Mouse (Mus musculus) embryonic facial prominence, embryonic 14.5 days (tissue): ENCODE data around the gene Iqschfp. TPM values are rescaled to one million over a fixed set of nuclear protein-coding genes. Genes with fewer than 3 reads are reported as not detected.

Experiments used
- ATAC-seq: fragments of 200-750 bp; cut with Nextera tagmentation; 2 replicates; pipeline ENCODE4 v1.8.0; 2017; ENCODE audit warnings: low read depth, moderate number of reproducible peaks, moderate TSS enrichment
- DNase-seq: peaks from one replicate; pipeline ENCODE4 v3.0.0-alpha.2; 2015; ENCODE audit warnings: low spot score
- H3K27ac ChIP-seq: fragments of 300-500 bp; sonication (generic); replicated peaks from 2 replicates; pipeline ENCODE4 v1.5.1; 2014; ENCODE audit warnings: low read depth, mild to moderate bottlenecking, low read length, moderate library complexity
- H3K27me3 ChIP-seq: fragments of 300-500 bp; sonication (generic); replicated peaks from 2 replicates; pipeline ENCODE4 v1.6.1; 2014; ENCODE audit warnings: low read length; ENCODE audit not compliant: control insufficient read depth, insufficient read depth
- H3K36me3 ChIP-seq: fragments of 300-500 bp; sonication (generic); 2 replicates; pipeline ENCODE4 v1.6.1; 2014; ENCODE audit warnings: low read length, mixed read lengths; ENCODE audit not compliant: control insufficient read depth, insufficient read depth
- H3K4me1 ChIP-seq: fragments of 300-500 bp; sonication (generic); 2 replicates; pipeline ENCODE4 v1.6.1; 2014; ENCODE audit warnings: antibody characterized with exemption, low read length; ENCODE audit not compliant: control insufficient read depth, insufficient read depth
- H3K4me2 ChIP-seq: fragments of 300-500 bp; sonication (generic); 2 replicates; pipeline ENCODE4 v1.6.1; 2014; ENCODE audit warnings: low read depth, mild to moderate bottlenecking, low read length, moderate library complexity, mixed read lengths
- H3K4me3 ChIP-seq: fragments of 300-500 bp; sonication (generic); 2 replicates; pipeline ENCODE4 v1.5.1; 2014; ENCODE audit warnings: low read depth, mild to moderate bottlenecking, low read length
- H3K9ac ChIP-seq: fragments of 300-500 bp; sonication (generic); 2 replicates; pipeline ENCODE4 v1.6.1; 2014; ENCODE audit warnings: low read depth, mild to moderate bottlenecking, low read length, moderate library complexity, mixed read lengths
- H3K9me3 ChIP-seq: fragments of 300-500 bp; sonication (generic); 2 replicates; pipeline ENCODE4 v1.6.1; 2016; ENCODE audit warnings: low read length; ENCODE audit not compliant: control insufficient read depth
- WGBS: fragments of 180-500 bp; shearing (Covaris S2); extraction: QIAGEN DNeasy Blood & Tissue Kit; methylation state at CpG from one replicate; pipeline ENCODE4 v1.1.7; 2014; 5-methylcytosine and 5-hydroxymethylcytosine counted together
- polyA plus RNA-seq: library from polyadenylated mRNA; unstranded; fragments of >200 nt; fragmentation: Nextera tagmentation; extraction: Ambion mirVana; gene quantifications from 2 replicates; pipeline ENCODE4 v1.2.1, GENCODE M21; 2014

Gene Iqschfp
- polyA plus RNA-seq, 1 experiment from 2014 or later, result 1.2 TPM

DNA sequence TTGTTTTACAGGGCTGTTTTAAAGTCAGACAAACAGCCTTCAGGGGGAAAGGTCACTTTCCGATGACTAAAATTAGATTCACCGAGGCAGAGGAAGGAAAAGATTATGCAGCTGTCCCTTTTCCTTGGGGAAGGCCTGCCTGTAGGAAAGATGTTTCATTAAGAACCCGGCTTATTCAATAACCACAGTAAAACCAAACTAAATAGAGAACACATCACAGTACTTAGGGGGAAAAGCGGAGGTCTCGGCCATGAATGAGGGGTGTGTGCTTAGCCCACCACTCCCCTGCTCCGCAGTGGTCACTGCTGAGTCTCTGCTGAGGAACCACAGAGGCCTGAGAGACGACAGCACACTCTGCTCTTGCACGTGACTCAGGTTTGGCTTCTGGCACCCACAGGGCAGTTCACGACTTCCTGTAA is 694.6 kb downstream of the Iqschfp start:
- ATAC-seq (no peak), DNase-seq (no peak)
- Histone ChIP-seq H3K36me3 (no peaks in the 10 kb centered on the region), H3K9me3 (no peaks in the 10 kb centered on the region), H3K4me2 (0 out of 2 replicates have a peak overlapping the region, but pooled peaks have one; percentile 3), H3K27ac (no peak overlapping the region), H3K27me3 (no peaks in the 10 kb centered on the region; the same call in 1 of the 2 replicates), H3K4me3 (no peak overlapping the region), H3K9ac (no peak overlapping the region), H3K4me1 (peaks cover 38% of the 10 kb centered on the region)
- WGBS, result 22% methylated on average over 9 of the region's 9 CpGs

GRCm38 (mm10) chr3:68587567-68588245 is 695.7 kb downstream of the Iqschfp start:
- Histone ChIP-seq H3K27ac (no peak overlapping the region), H3K4me3 (no peak overlapping the region), H3K9ac (no peak overlapping the region), H3K4me2 (no peak overlapping the region), H3K36me3 (no peaks in the 10 kb centered on the region), H3K27me3 (no peaks in the 10 kb centered on the region; the same call in 1 of the 2 replicates), H3K9me3 (no peaks in the 10 kb centered on the region), H3K4me1 (peaks cover 35% of the 10 kb centered on the region)
- 61% methylated on average over 10 of the region's 10 CpGs for WGBS
- DNase-seq, result no peak
- ATAC-seq, result 0 out of 2 replicates have a peak, but pooled peaks have one; percentile 35

GRCm38 (mm10) chr3:68589220-68589840 is 697.3 kb downstream of the Iqschfp start:
- no peak for DNase-seq

DNA sequence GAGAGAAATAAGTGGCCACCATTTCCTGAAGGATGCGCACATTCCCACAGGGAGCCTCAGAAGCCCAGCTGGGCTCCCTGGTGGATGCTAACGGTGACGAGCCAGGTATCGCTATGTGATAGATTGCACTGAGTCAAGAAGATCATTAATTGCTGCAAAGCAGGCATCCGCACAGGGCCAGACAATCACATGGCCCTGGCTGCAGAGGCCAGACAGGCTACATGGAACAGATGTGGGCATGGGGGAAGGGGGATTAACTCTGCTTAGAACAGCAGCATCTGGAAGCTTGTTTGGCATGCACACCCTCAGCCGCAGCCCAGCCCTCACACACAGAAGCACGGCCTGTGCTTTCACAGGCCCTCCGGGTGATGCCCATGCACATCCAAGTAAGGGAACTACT is 698.4 kb downstream of the Iqschfp start:
- Histone ChIP-seq H3K4me1 (peaks cover 23% of the 10 kb centered on the region), H3K27me3 (no peaks in the 10 kb centered on the region; the same call in 1 of the 2 replicates), H3K9ac (no peak overlapping the region), H3K9me3 (no peaks in the 10 kb centered on the region), H3K4me2 (no peak overlapping the region), H3K36me3 (no peaks in the 10 kb centered on the region), H3K4me3 (no peak overlapping the region), H3K27ac (no peak overlapping the region)
- 35% methylated on average over 8 of the region's 8 CpGs for WGBS
- ATAC-seq (peak; percentile 73), DNase-seq (peak; percentile 62)

More at GRCm38 (mm10) chr3:68589220-68589840, 697.3 kb downstream of the Iqschfp start:
- Histone ChIP-seq H3K27me3 (no peaks in the 10 kb centered on the region; the same call in 1 of the 2 replicates), H3K9ac (no peak overlapping the region), H3K36me3 (no peaks in the 10 kb centered on the region), H3K4me2 (no peak overlapping the region), H3K4me1 (peaks cover 23% of the 10 kb centered on the region), H3K9me3 (no peaks in the 10 kb centered on the region), H3K27ac (no peak overlapping the region), H3K4me3 (no peak overlapping the region)
- WGBS, result 64% methylated on average over 9 of the region's 9 CpGs
- no peak for ATAC-seq

DNA sequence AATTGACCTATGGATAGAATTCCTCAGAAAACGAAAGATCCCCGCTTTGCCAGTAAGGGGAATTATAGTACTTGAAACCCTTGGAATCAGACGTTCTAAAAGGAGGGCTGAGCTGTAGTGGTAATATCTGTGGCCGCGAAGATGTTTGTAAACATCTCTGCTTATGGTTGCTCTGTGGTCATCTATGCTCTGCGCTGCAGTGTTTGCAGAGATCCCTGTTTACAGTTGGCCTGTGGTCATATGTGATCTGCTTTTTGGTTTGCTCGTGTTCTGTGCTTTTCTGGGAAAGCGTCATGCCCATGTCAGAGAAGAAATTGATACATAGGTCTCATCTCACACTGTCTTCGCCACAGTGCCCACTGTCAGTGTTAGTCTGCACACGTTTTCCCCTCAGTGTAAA is 700.5 kb downstream of the Iqschfp start:
- ATAC-seq (no peak), DNase-seq (no peak)
- Histone ChIP-seq H3K4me3 (no peak overlapping the region), H3K36me3 (no peaks in the 10 kb centered on the region), H3K27me3 (no peaks in the 10 kb centered on the region; the same call in 1 of the 2 replicates), H3K9me3 (no peaks in the 10 kb centered on the region), H3K9ac (no peak overlapping the region), H3K27ac (no peak overlapping the region), H3K4me1 (peaks cover 14% of the 10 kb centered on the region), H3K4me2 (no peak overlapping the region)
- WGBS, result 69% methylated on average over 10 of the region's 10 CpGs

- no peak overlapping the region for H3K4me3 ChIP-seq
- H3K4me1 ChIP-seq, result peaks cover 14% of the 10 kb centered on the region; the same call in 1 of the 2 replicates
- H3K27me3 ChIP-seq, result no peaks in the 10 kb centered on the region; the same call in 1 of the 2 replicates
- 63% methylated on average over 12 of the region's 12 CpGs for WGBS
- no peaks in the 10 kb centered on the region for H3K9me3 ChIP-seq
- no peak overlapping the region for H3K4me2 ChIP-seq
- no peaks in the 10 kb centered on the region for H3K36me3 ChIP-seq
- H3K9ac ChIP-seq, result no peak overlapping the region
- ATAC-seq (no peak), DNase-seq (no peak)
- H3K27ac ChIP-seq, result no peak overlapping the region
These were observed 701.2 kb downstream of the Iqschfp start for GRCm38 (mm10) chr3:68593073-68593867.

GRCm38 (mm10) chr3:68595316-68595925 is 703.4 kb downstream of the Iqschfp start:
- Histone ChIP-seq H3K4me3 (no peak overlapping the region), H3K27me3 (no peaks in the 10 kb centered on the region; the same call in 1 of the 2 replicates), H3K9me3 (no peaks in the 10 kb centered on the region), H3K27ac (no peak overlapping the region), H3K36me3 (no peaks in the 10 kb centered on the region), H3K9ac (no peak overlapping the region), H3K4me2 (no peak overlapping the region), H3K4me1 (peaks cover 6% of the 10 kb centered on the region; the same call in 1 of the 2 replicates)
- WGBS, result 67% methylated on average over 10 of the region's 10 CpGs
- DNase-seq (no peak), ATAC-seq (no peak)

GRCm38 (mm10) chr3:68596938-68597337 is 704.9 kb downstream of the Iqschfp start:
- DNase-seq, result no peak
- WGBS, result 95% methylated on average over 4 of the region's 4 CpGs

More at GRCm38 (mm10) chr3:68596938-68597337, 704.9 kb downstream of the Iqschfp start:
- Histone ChIP-seq H3K9me3 (no peaks in the 10 kb centered on the region), H3K36me3 (no peaks in the 10 kb centered on the region), H3K27me3 (no peaks in the 10 kb centered on the region; the same call in 1 of the 2 replicates), H3K4me2 (no peak overlapping the region), H3K27ac (no peak overlapping the region), H3K9ac (no peak overlapping the region), H3K4me1 (no peaks in the 10 kb centered on the region), H3K4me3 (no peak overlapping the region)
- ATAC-seq, result no peak
